8 mouse cellular contexts compared by ENCODE assay signal in the genomic region with DNA sequence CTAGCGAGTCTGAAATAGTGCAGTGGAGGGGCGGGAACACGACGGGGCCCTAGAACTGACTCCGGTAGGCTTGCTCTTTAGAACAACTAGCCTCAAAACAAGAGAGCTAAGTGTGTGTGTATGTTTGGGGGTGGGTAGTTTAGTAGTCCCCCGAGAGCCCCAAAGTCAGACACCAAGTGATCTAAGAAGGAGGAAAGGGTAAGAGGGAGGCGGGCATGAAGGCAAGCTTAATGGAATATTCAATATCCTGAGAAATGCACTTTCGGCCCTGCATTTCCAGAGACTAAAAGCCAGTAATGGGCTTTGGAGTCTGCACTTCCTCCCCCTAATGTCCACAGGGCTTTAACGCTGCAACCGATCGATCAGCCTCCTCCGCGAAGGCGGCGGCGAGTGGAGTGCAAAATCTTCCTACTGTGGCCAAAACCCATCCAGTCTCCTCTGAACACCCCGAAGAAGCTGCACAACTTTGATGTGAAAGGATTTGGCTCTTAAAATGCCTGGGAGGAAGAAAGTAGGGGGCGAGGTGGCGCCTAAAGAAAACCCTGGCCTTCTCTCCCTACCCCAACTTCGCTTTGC. TPM values are rescaled to one million over a fixed set of nuclear protein-coding genes. Genes with fewer than 3 reads are reported as not detected.
A peak's percentile ranks its signal among the peaks of the same experiment; 100 is the strongest.
DNase-seq lines count a peak whose midpoint lies in the region; ATAC-seq lines count a peak whose summit lies in the region.

No protein-coding gene starts in this region.

- H3K4me3 ChIP-seq in lung, embryonic 16.5 days (ENCODE audit: low read length): peak overlapping the region; percentile 83
- H3K4me3 ChIP-seq in heart, embryonic 13.5 days: peak overlapping the region; percentile 81
- H3K4me3 ChIP-seq in limb, embryonic 12.5 days (replicated peaks): peak overlapping the region; percentile 56

- no peaks in the 10 kb centered on the region for H3K9me3 ChIP-seq in lung, embryonic 16.5 days (ENCODE audit: control insufficient read depth, low read length)
- H3K9me3 ChIP-seq in heart, embryonic 13.5 days: no peaks in the 10 kb centered on the region
- H3K9me3 ChIP-seq in limb, embryonic 12.5 days: no peaks in the 10 kb centered on the region

- peak overlapping the region; percentile 93 for H3K27ac ChIP-seq in lung, embryonic 16.5 days (ENCODE audit: low read length)
- H3K27ac ChIP-seq in heart, embryonic 13.5 days (replicated peaks): peak overlapping the region; percentile 98
- H3K27ac ChIP-seq in limb, embryonic 12.5 days: no peak overlapping the region

- WGBS in lung, embryonic 16.5 days: 15% methylated on average over 20 of the region's 20 CpGs
- whole genome bisulfite sequencing in heart, embryonic 13.5 days: 5% methylated on average over 20 of the region's 20 CpGs
- WGBS in limb, embryonic 12.5 days: 4% methylated on average over 20 of the region's 20 CpGs

- H3K4me2 ChIP-seq in lung, embryonic 16.5 days (ENCODE audit: low read depth, low read length): peak overlapping the region; percentile 94
- H3K4me2 ChIP-seq in heart, embryonic 13.5 days: peak overlapping the region; percentile 83
- peak overlapping the region; percentile 94 for H3K4me2 ChIP-seq in limb, embryonic 12.5 days

- no peak; the same call in 1 of the 2 replicates for ATAC-seq in lung, embryonic 16.5 days (ENCODE audit: low read depth)
- no peak for ATAC-seq in heart, embryonic 13.5 days (ENCODE audit: extremely low read depth, insufficient number of reproducible peaks, low FRiP score, low TSS enrichment)
- ATAC-seq in limb, embryonic 12.5 days (ENCODE audit: insufficient number of reproducible peaks, insufficient read depth, low FRiP score, low TSS enrichment, low read depth): no peak

- H3K27me3 ChIP-seq in lung, embryonic 16.5 days (ENCODE audit: control insufficient read depth, insufficient read depth, low read depth, low read length): no peaks in the 10 kb centered on the region
- H3K27me3 ChIP-seq in heart, embryonic 13.5 days (replicated peaks): no peaks in the 10 kb centered on the region
- H3K27me3 ChIP-seq in limb, embryonic 12.5 days: peaks cover 45% of the 10 kb centered on the region

- peak overlapping the region; percentile 77 for H3K9ac ChIP-seq in lung, embryonic 16.5 days (ENCODE audit: low read length)
- H3K9ac ChIP-seq in heart, embryonic 13.5 days: peak overlapping the region; percentile 89
- H3K9ac ChIP-seq in limb, embryonic 12.5 days (replicated peaks): 0 out of 2 replicates have a peak overlapping the region, but pooled peaks have one; percentile 8

- DNase-seq in lung, postnatal 36 days: no peak
- DNase-seq in retina, embryonic 14.5 days (ENCODE audit: low spot score): peak; percentile 55
- DNase-seq in right cerebral cortex, adult 2 months (ENCODE audit: low spot score in 2 of 2): no peak
- no peak for DNase-seq in cerebellum, adult 9-10 months
- no peak for DNase-seq in spleen, postnatal 14 days (ENCODE audit: low spot score in 2 of 2)

- H3K36me3 ChIP-seq in lung, embryonic 16.5 days (ENCODE audit: control insufficient read depth, insufficient read depth, low read length): no peaks in the 10 kb centered on the region
- H3K36me3 ChIP-seq in heart, embryonic 13.5 days: no peaks in the 10 kb centered on the region
- no peaks in the 10 kb centered on the region for H3K36me3 ChIP-seq in limb, embryonic 12.5 days

- peaks cover 12% of the 10 kb centered on the region for H3K4me1 ChIP-seq in lung, embryonic 16.5 days (replicated peaks; ENCODE audit: control insufficient read depth, insufficient read depth, low read length)
- peaks cover 42% of the 10 kb centered on the region for H3K4me1 ChIP-seq in heart, embryonic 13.5 days
- H3K4me1 ChIP-seq in limb, embryonic 12.5 days (replicated peaks): peaks cover 22% of the 10 kb centered on the region

RNA-seq across cellular contexts. Expression of gene Prkg1, which starts 1.5 kb away (rescaled TPM):
- 5.7 and 6.9 TPM in 2 replicates for polyA plus RNA-seq in lung, embryonic 16.5 days (2015; fragmentation: Nextera tagmentation; extraction: Ambion mirVana)
- polyA plus RNA-seq in heart, embryonic 13.5 days (2015; fragmentation: Nextera tagmentation; extraction: Ambion mirVana): 6.4 and 6.9 TPM in 2 replicates
- 5.0 and 5.7 TPM in 2 replicates for polyA plus RNA-seq in limb, embryonic 12.5 days (2016; fragmentation: Nextera tagmentation; extraction: Ambion mirVana)

Comparison
In these comparisons a context has a peak if more than half of its experiments do, and no peak if none do; other contexts are left out.
1. H3K9ac ChIP-seq: peak in every context shown above with its lines; median percentile 89 in heart, embryonic 13.5 days; 77 in lung, embryonic 16.5 days; 8 in limb, embryonic 12.5 days.